In the genomic region with DNA sequence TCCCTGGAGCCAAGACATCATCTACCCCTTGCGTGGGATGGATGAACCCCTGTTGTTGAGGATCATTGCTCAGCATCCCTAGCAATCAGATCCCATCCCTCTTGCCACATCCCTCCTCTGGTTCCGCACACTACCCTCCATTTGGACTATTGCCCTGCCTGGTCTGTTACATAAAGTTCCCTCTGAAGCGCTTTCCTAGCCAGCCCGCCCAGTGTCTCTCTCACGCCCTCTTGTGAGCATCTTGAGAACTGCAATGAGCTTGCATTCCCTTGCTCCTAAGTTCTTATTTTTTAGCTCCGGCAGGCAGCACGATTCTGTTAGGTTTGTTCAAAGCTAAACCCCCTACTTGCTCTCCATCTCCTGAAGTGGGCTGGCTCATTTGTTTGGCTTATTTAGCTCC, we compare ENCODE assay signal across 9 mouse cellular contexts. TPM values are rescaled to one million over a fixed set of nuclear protein-coding genes. Genes with fewer than 3 reads are reported as not detected.
DNase-seq lines count a peak whose midpoint lies in the region; ATAC-seq lines count a peak whose summit lies in the region.
"Had no signal": no experiment of that assay in that cellular context is flagged by ENCODE, and none has a peak within 500 bp of the region (broad histone marks: within the 10 kb centered on the region; RNA-seq: fewer than 3 reads in every experiment).

No protein-coding gene starts in this region.

- H3K36me3 ChIP-seq in neural tube, embryonic 15.5 days = no peaks in the 10 kb centered on the region
- H3K36me3 ChIP-seq in midbrain, embryonic 13.5 days = no peaks in the 10 kb centered on the region
- no peaks in the 10 kb centered on the region for H3K36me3 ChIP-seq in heart, embryonic 11.5 days (ENCODE audit: control insufficient read depth, insufficient read depth, low read length)
- H3K36me3 ChIP-seq: embryonic facial prominence, embryonic 15.5 days had no signal

- no peaks in the 10 kb centered on the region for H3K4me1 ChIP-seq in neural tube, embryonic 15.5 days
- H3K4me1 ChIP-seq in midbrain, embryonic 13.5 days (replicated peaks) = no peaks in the 10 kb centered on the region
- H3K4me1 ChIP-seq in heart, embryonic 11.5 days (ENCODE audit: control insufficient read depth, insufficient read depth, low read length) = no peaks in the 10 kb centered on the region
- H3K4me1 ChIP-seq: embryonic facial prominence, embryonic 15.5 days had no signal

- H3K9ac ChIP-seq in neural tube, embryonic 15.5 days (replicated peaks) = no peak overlapping the region
- no peak overlapping the region for H3K9ac ChIP-seq in midbrain, embryonic 13.5 days (replicated peaks)
- no peak overlapping the region for H3K9ac ChIP-seq in heart, embryonic 11.5 days (ENCODE audit: low read depth, low read length)
- H3K9ac ChIP-seq: embryonic facial prominence, embryonic 15.5 days had no signal

- H3K27me3 ChIP-seq in neural tube, embryonic 15.5 days (replicated peaks) = 0 out of 2 replicates have a peak, but pooled peaks cover 4% of the 10 kb centered on the region
- no peaks in the 10 kb centered on the region for H3K27me3 ChIP-seq in midbrain, embryonic 13.5 days
- H3K27me3 ChIP-seq in heart, embryonic 11.5 days (ENCODE audit: control insufficient read depth, insufficient read depth, low read length) = no peaks in the 10 kb centered on the region
- H3K27me3 ChIP-seq: embryonic facial prominence, embryonic 15.5 days had no signal

- no peak for ATAC-seq in neural tube, embryonic 15.5 days (ENCODE audit: low FRiP score)
- 0 out of 2 replicates have a peak, but pooled peaks have one; percentile 40 for ATAC-seq in cerebellum, adult (ENCODE audit: insufficient number of reproducible peaks, low FRiP score, low TSS enrichment)
- ATAC-seq in midbrain, embryonic 13.5 days = 0 out of 2 replicates have a peak, but pooled peaks have one; percentile 24
- ATAC-seq in megakaryocyte-erythroid progenitor cell, adult 5-6 weeks (replicated peaks; ENCODE audit: low FRiP score, low TSS enrichment, poor library complexity, severe bottlenecking) = no peak
- ATAC-seq in heart, embryonic 11.5 days (replicated peaks; ENCODE audit: insufficient number of reproducible peaks, low FRiP score, low TSS enrichment) = no peak

- no peaks in the 10 kb centered on the region for H3K9me3 ChIP-seq in neural tube, embryonic 15.5 days (replicated peaks)
- no peaks in the 10 kb centered on the region for H3K9me3 ChIP-seq in midbrain, embryonic 13.5 days
- H3K9me3 ChIP-seq in heart, embryonic 11.5 days (replicated peaks; ENCODE audit: control insufficient read depth, low read length) = no peaks in the 10 kb centered on the region
- H3K9me3 ChIP-seq: embryonic facial prominence, embryonic 15.5 days had no signal

- no peak overlapping the region for H3K4me3 ChIP-seq in neural tube, embryonic 15.5 days (replicated peaks)
- H3K4me3 ChIP-seq in midbrain, embryonic 13.5 days (replicated peaks) = no peak overlapping the region
- H3K4me3 ChIP-seq in heart, embryonic 11.5 days (ENCODE audit: low read depth, low read length) = no peak overlapping the region
- H3K4me3 ChIP-seq: embryonic facial prominence, embryonic 15.5 days had no signal

- H3K4me2 ChIP-seq in neural tube, embryonic 15.5 days = no peak overlapping the region
- H3K4me2 ChIP-seq in midbrain, embryonic 13.5 days (replicated peaks) = no peak overlapping the region
- H3K4me2 ChIP-seq in heart, embryonic 11.5 days = no peak overlapping the region
- H3K4me2 ChIP-seq: embryonic facial prominence, embryonic 15.5 days had no signal

- peak; percentile 65 for DNase-seq in neural tube, embryonic 10.5 days (ENCODE audit: extremely low spot score, low spot score)
- DNase-seq in frontal cortex, postnatal 25 days (ENCODE audit: low spot score in 2 of 2) = peak; percentile 14 to 50
- peak; percentile 19 to 67 for DNase-seq in layer of hippocampus, postnatal 25 days (ENCODE audit: extremely low spot score in 1 of 2, low spot score in 1 of 2)

- 34% methylated on average over 7 of the region's 7 CpGs for WGBS in neural tube, embryonic 15.5 days
- 29% methylated on average over 7 of the region's 7 CpGs for WGBS in midbrain, embryonic 13.5 days
- WGBS in heart, embryonic 11.5 days (ENCODE audit: insufficient replicate concordance) = 29% methylated on average over 7 of the region's 7 CpGs

- no peak overlapping the region for H3K27ac ChIP-seq in neural tube, embryonic 15.5 days (replicated peaks)
- no peak overlapping the region for H3K27ac ChIP-seq in midbrain, embryonic 13.5 days
- H3K27ac ChIP-seq in heart, embryonic 11.5 days (ENCODE audit: low read depth, low read length) = no peak overlapping the region
- H3K27ac ChIP-seq: embryonic facial prominence, embryonic 15.5 days had no signal

RNA-seq across cellular contexts. Expression of a gene that starts 6.2 kb away (rescaled TPM):
- 0.08 TPM in 1 of 2 replicates, not detected in the other for polyA plus RNA-seq in neural tube, embryonic 15.5 days (2015; fragmentation: Nextera tagmentation; extraction: Ambion mirVana)
- total RNA-seq in layer of hippocampus, postnatal 25 days (2021) = under 1 TPM; 0.45 to 0.71 TPM
- polyA plus RNA-seq in midbrain, embryonic 13.5 days (2015; fragmentation: Nextera tagmentation; extraction: Ambion mirVana) = not detected in 2 replicates
- total RNA-seq in megakaryocyte-erythroid progenitor cell, adult 5-6 weeks (2014; fragmentation: Nextera tagmentation) = not detected in 2 replicates
- total RNA-seq in megakaryocyte-erythroid progenitor cell, adult 5-6 weeks (2017) = not detected in 2 replicates
- not detected in 2 replicates for polyA plus RNA-seq in heart, embryonic 11.5 days (2014; fragmentation: Nextera tagmentation; extraction: Ambion mirVana)
- polyA plus RNA-seq: embryonic facial prominence, embryonic 15.5 days had no signal

RNA-seq across cellular contexts. Expression of a gene that starts 10.2 kb away (rescaled TPM):
- polyA plus RNA-seq in neural tube, embryonic 15.5 days (2015; fragmentation: Nextera tagmentation; extraction: Ambion mirVana) = 0.10 and 0.14 TPM in 2 replicates
- total RNA-seq in layer of hippocampus, postnatal 25 days (2021) = not detected
- polyA plus RNA-seq in midbrain, embryonic 13.5 days (2015; fragmentation: Nextera tagmentation; extraction: Ambion mirVana) = 0.12 and 0.15 TPM in 2 replicates
- not detected in 2 replicates for total RNA-seq in megakaryocyte-erythroid progenitor cell, adult 5-6 weeks (2014; fragmentation: Nextera tagmentation)
- not detected in 2 replicates for total RNA-seq in megakaryocyte-erythroid progenitor cell, adult 5-6 weeks (2017)
- not detected in 2 replicates for polyA plus RNA-seq in heart, embryonic 11.5 days (2014; fragmentation: Nextera tagmentation; extraction: Ambion mirVana)
- polyA plus RNA-seq: embryonic facial prominence, embryonic 15.5 days had no signal

RNA-seq across cellular contexts. Expression of a gene that starts 34.0 kb away (rescaled TPM):
- not detected in 2 replicates for polyA plus RNA-seq in neural tube, embryonic 15.5 days (2015; fragmentation: Nextera tagmentation; extraction: Ambion mirVana)
- total RNA-seq in layer of hippocampus, postnatal 25 days (2021) = not detected
- not detected in 2 replicates for polyA plus RNA-seq in midbrain, embryonic 13.5 days (2015; fragmentation: Nextera tagmentation; extraction: Ambion mirVana)
- not detected in 2 replicates for total RNA-seq in megakaryocyte-erythroid progenitor cell, adult 5-6 weeks (2014; fragmentation: Nextera tagmentation)
- total RNA-seq in megakaryocyte-erythroid progenitor cell, adult 5-6 weeks (2017) = not detected in 2 replicates
- not detected in 2 replicates for polyA plus RNA-seq in heart, embryonic 11.5 days (2014; fragmentation: Nextera tagmentation; extraction: Ambion mirVana)
- polyA plus RNA-seq: embryonic facial prominence, embryonic 15.5 days had no signal

RNA-seq across cellular contexts. Expression of a gene that starts 41.1 kb away (rescaled TPM):
- not detected in 2 replicates for polyA plus RNA-seq in neural tube, embryonic 15.5 days (2015; fragmentation: Nextera tagmentation; extraction: Ambion mirVana)
- not detected for total RNA-seq in layer of hippocampus, postnatal 25 days (2021)
- not detected in 2 replicates for polyA plus RNA-seq in midbrain, embryonic 13.5 days (2015; fragmentation: Nextera tagmentation; extraction: Ambion mirVana)
- total RNA-seq in megakaryocyte-erythroid progenitor cell, adult 5-6 weeks (2014; fragmentation: Nextera tagmentation) = not detected in 2 replicates
- not detected in 2 replicates for total RNA-seq in megakaryocyte-erythroid progenitor cell, adult 5-6 weeks (2017)
- not detected in 2 replicates for polyA plus RNA-seq in heart, embryonic 11.5 days (2014; fragmentation: Nextera tagmentation; extraction: Ambion mirVana)

RNA-seq across cellular contexts. Expression of a gene that starts 54.0 kb away (rescaled TPM):
- polyA plus RNA-seq in neural tube, embryonic 15.5 days (2015; fragmentation: Nextera tagmentation; extraction: Ambion mirVana) = not detected in 2 replicates
- total RNA-seq in layer of hippocampus, postnatal 25 days (2021) = not detected
- not detected in 2 replicates for polyA plus RNA-seq in midbrain, embryonic 13.5 days (2015; fragmentation: Nextera tagmentation; extraction: Ambion mirVana)
- total RNA-seq in megakaryocyte-erythroid progenitor cell, adult 5-6 weeks (2014; fragmentation: Nextera tagmentation) = not detected in 2 replicates
- not detected in 2 replicates for total RNA-seq in megakaryocyte-erythroid progenitor cell, adult 5-6 weeks (2017)
- polyA plus RNA-seq in heart, embryonic 11.5 days (2014; fragmentation: Nextera tagmentation; extraction: Ambion mirVana) = not detected in 2 replicates
- polyA plus RNA-seq: embryonic facial prominence, embryonic 15.5 days had no signal

Comparison
In these comparisons a context has a peak if more than half of its experiments do, and no peak if none do; other contexts are left out.
1. ATAC-seq: peak in cerebellum, adult (single experiment) and midbrain, embryonic 13.5 days (single experiment); none in neural tube, embryonic 15.5 days (single experiment), megakaryocyte-erythroid progenitor cell, adult 5-6 weeks (single experiment) and heart, embryonic 11.5 days (single experiment).
2. Peak in every context shown above with its lines, with median percentiles within 50 percentile points of each other: DNase-seq.